Mouse (Mus musculus) intestine, embryonic 14.5 days (tissue): ENCODE data around the gene Pum1. TPM values are rescaled to one million over a fixed set of nuclear protein-coding genes. Genes with fewer than 3 reads are reported as not detected.
"Not testable (repeated sequence)": the region's sequence is repeated elsewhere in the genome, so short reads cannot be mapped to it uniquely, and the experiment has no call there.

Experiments
- ATAC-seq: fragments of 200-750 bp; cut with Nextera tagmentation; replicated peaks from 2 replicates; pipeline ENCODE4 v1.8.0; 2017; ENCODE audit warnings: low read depth, moderate number of reproducible peaks, moderate TSS enrichment, moderate library complexity; ENCODE audit not compliant: low FRiP score, low TSS enrichment
- DNase-seq: peaks from one replicate; pipeline ENCODE4 v3.0.0-alpha.2; 2018; ENCODE audit warnings: low spot score
- H3K27ac ChIP-seq: fragments of 300-500 bp; sonication (generic); 2 replicates; pipeline ENCODE4 v1.5.1; 2014; ENCODE audit warnings: low read depth, mild to moderate bottlenecking, control low read depth
- H3K27me3 ChIP-seq: fragments of 300-500 bp; sonication (generic); replicated peaks from 2 replicates; pipeline ENCODE4 v1.6.1; 2014; ENCODE audit warnings: low read length, control low read depth; ENCODE audit not compliant: control insufficient read depth, insufficient read depth
- H3K36me3 ChIP-seq: fragments of 300-500 bp; sonication (generic); 2 replicates; pipeline ENCODE4 v1.6.1; 2014; ENCODE audit warnings: low read length, control low read depth; ENCODE audit not compliant: control insufficient read depth, insufficient read depth
- H3K4me1 ChIP-seq: fragments of 300-500 bp; sonication (generic); replicated peaks from 2 replicates; pipeline ENCODE4 v1.6.1; 2014; ENCODE audit warnings: low read length, control low read depth, mixed read lengths; ENCODE audit not compliant: control insufficient read depth, insufficient read depth
- H3K4me2 ChIP-seq: fragments of 300-500 bp; sonication (generic); 2 replicates; pipeline ENCODE4 v1.6.1; 2014; ENCODE audit warnings: low read length
- H3K4me3 ChIP-seq: fragments of 300-500 bp; sonication (generic); 2 replicates; pipeline ENCODE4 v1.5.1; 2014; ENCODE audit warnings: low read depth, low read length, control low read depth, mixed read lengths
- H3K9ac ChIP-seq: fragments of 300-500 bp; sonication (generic); 2 replicates; pipeline ENCODE4 v1.6.1; 2014; ENCODE audit warnings: mild to moderate bottlenecking, low read length
- H3K9me3 ChIP-seq: fragments of 300-500 bp; sonication (generic); 2 replicates; pipeline ENCODE4 v1.6.1; 2016; ENCODE audit warnings: low read length, control low read depth; ENCODE audit not compliant: control insufficient read depth
- whole genome bisulfite sequencing: fragments of 180-500 bp; shearing (Covaris S2); extraction: QIAGEN DNeasy Blood & Tissue Kit; methylation state at CpG from one replicate; pipeline ENCODE4 v1.1.7; 2014; 5-methylcytosine and 5-hydroxymethylcytosine counted together
- polyA plus RNA-seq: library from polyadenylated mRNA; unstranded; fragments of >200 nt; fragmentation: Nextera tagmentation; extraction: Ambion mirVana; gene quantifications from 2 replicates; pipeline ENCODE4 v1.2.1, GENCODE M21; 2014

Pum1 gene
- 91.7 and 98.5 TPM in 2 replicates for polyA plus RNA-seq

- H3K9me3 ChIP-seq = no peaks in the 10 kb centered on the region
- WGBS = under 1% methylated on average over 87 of the region's 90 CpGs
- ATAC-seq (peak; percentile 94), DNase-seq (peak; percentile 92)
- no peaks in the 10 kb centered on the region for H3K36me3 ChIP-seq
- peak within 1 kb of the TSS; percentile 76 for H3K4me2 ChIP-seq
- H3K4me3 ChIP-seq = peak within 1 kb of the TSS; percentile 99
- peaks cover 23% of the 10 kb centered on the region for H3K4me1 ChIP-seq
- H3K27me3 ChIP-seq = no peaks in the 10 kb centered on the region
- peak within 1 kb of the TSS; percentile 99 for H3K9ac ChIP-seq
- H3K27ac ChIP-seq = peak within 1 kb of the TSS; percentile 97
Measured at GRCm38 (mm10) chr4:130662979-130663725, at the start of gene Pum1. TSS of gene Pum1 (plus strand) at chr4:130663321.

DNA sequence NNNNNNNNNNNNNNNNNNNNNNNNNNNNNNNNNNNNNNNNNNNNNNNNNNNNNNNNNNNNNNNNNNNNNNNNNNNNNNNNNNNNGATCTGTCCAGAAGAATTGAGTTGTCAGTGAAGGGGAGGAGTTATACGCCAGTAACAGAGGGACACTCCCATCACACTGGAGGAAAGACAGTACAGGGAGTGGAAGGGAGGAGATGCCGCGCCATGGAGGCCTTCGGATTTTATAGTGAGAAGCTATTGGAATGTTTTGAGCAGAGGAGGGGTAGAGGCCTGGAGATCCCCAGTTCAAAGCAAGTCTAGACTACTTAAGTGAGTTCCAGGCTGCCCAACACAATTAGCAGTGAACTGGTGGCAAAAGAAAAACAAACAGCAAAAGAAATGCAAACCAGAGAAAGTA, 33.7 kb upstream of the Pum1 start:
- WGBS = 1% methylated on average over 4 of the region's 4 CpGs
- peak; percentile 67 for DNase-seq
- no peaks in the 10 kb centered on the region for H3K36me3 ChIP-seq
- H3K9me3 ChIP-seq = no peaks in the 10 kb centered on the region
- H3K27me3 ChIP-seq = no peaks in the 10 kb centered on the region
- 0 out of 2 replicates have a peak overlapping the region, but pooled peaks have one; percentile 21 for H3K9ac ChIP-seq
- peak; percentile 43; the same call in 1 of the 2 replicates for ATAC-seq
- H3K4me1 ChIP-seq = no peaks in the 10 kb centered on the region
- 0 out of 2 replicates have a peak overlapping the region, but pooled peaks have one; percentile 13 for H3K4me3 ChIP-seq
- peak overlapping the region; percentile 58; the same call in 1 of the 2 replicates for H3K27ac ChIP-seq
- H3K4me2 ChIP-seq = peak overlapping the region; percentile 41

GRCm38 (mm10) chr4:130630232-130630847, 32.8 kb upstream of the Pum1 start:
- WGBS = 61% methylated on average over 3 of the region's 3 CpGs
- H3K4me3 ChIP-seq = no peak overlapping the region
- H3K36me3 ChIP-seq = no peaks in the 10 kb centered on the region
- no peaks in the 10 kb centered on the region for H3K4me1 ChIP-seq
- H3K4me2 ChIP-seq = no peak overlapping the region
- ATAC-seq (no peak), DNase-seq (no peak)
- H3K27ac ChIP-seq = no peak overlapping the region
- H3K27me3 ChIP-seq = no peaks in the 10 kb centered on the region
- H3K9ac ChIP-seq = no peak overlapping the region
- H3K9me3 ChIP-seq = no peaks in the 10 kb centered on the region

DNA sequence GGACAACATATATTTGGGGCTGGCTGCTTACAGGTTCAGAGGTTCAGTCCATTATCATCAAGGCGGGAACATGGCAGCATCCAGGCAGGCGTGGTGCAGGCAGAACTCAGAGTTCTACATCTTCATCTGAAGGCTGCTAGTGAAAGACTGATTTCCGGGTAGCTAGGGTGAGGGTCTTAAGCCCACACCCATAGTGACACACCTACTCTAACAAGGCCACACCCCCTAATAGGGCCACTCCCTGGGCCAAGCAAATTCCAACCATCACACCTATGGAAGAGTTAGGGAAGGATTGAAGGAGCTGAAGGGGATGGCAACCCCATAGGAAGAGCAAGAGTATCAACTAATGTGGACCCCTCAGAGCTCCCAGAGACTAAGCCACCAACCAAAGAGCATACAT, 28.0 kb upstream of the Pum1 start:
- H3K4me3 ChIP-seq, H3K27me3 ChIP-seq, DNase-seq, H3K4me1 ChIP-seq, H3K36me3 ChIP-seq, H3K4me2 ChIP-seq, H3K9me3 ChIP-seq, H3K9ac ChIP-seq, ATAC-seq, H3K27ac ChIP-seq: not testable (repeated sequence)
- 85% methylated on average over 3 of the region's 3 CpGs for WGBS

DNA sequence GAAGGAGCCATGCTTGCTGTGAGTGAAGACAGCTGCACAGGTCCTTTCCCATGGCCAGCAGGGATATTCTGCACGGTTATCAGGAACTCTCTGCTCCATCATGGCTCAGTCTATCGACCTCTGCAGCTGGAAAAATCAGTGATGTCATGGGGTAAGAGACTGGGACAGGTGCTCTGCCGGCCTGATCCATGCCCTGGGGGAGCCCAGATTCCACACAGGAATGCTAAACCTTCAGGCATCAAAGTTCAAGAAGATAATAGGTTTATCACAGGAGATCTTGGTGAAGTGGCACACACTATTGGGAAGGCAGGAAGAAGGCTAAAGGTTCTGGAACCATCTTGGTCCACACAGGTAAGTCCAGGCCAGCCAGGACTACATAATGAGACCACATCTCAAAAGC, 26.4 kb upstream of the Pum1 start:
- DNase-seq = no peak

GRCm38 (mm10) chr4:130637488-130638422, 25.4 kb upstream of the Pum1 start:
- peak; percentile 88 for ATAC-seq
- DNase-seq = no peak
- Histone ChIP-seq H3K9me3 (no peaks in the 10 kb centered on the region), H3K27ac (no peak overlapping the region), H3K4me3 (no peak overlapping the region), H3K9ac (no peak overlapping the region), H3K36me3 (no peaks in the 10 kb centered on the region), H3K27me3 (no peaks in the 10 kb centered on the region), H3K4me2 (no peak overlapping the region), H3K4me1 (no peaks in the 10 kb centered on the region)
- WGBS = 73% methylated on average over 8 of the region's 9 CpGs

More for the DNA sequence above, 26.4 kb upstream of the Pum1 start:
- Histone ChIP-seq H3K9me3 (no peaks in the 10 kb centered on the region), H3K27ac (no peak overlapping the region), H3K36me3 (no peaks in the 10 kb centered on the region), H3K27me3 (no peaks in the 10 kb centered on the region), H3K4me1 (no peaks in the 10 kb centered on the region), H3K4me2 (no peak overlapping the region), H3K4me3 (no peak overlapping the region), H3K9ac (no peak overlapping the region)
- no peak for ATAC-seq
- WGBS = 84% methylated on average over 3 of the region's 3 CpGs

DNA sequence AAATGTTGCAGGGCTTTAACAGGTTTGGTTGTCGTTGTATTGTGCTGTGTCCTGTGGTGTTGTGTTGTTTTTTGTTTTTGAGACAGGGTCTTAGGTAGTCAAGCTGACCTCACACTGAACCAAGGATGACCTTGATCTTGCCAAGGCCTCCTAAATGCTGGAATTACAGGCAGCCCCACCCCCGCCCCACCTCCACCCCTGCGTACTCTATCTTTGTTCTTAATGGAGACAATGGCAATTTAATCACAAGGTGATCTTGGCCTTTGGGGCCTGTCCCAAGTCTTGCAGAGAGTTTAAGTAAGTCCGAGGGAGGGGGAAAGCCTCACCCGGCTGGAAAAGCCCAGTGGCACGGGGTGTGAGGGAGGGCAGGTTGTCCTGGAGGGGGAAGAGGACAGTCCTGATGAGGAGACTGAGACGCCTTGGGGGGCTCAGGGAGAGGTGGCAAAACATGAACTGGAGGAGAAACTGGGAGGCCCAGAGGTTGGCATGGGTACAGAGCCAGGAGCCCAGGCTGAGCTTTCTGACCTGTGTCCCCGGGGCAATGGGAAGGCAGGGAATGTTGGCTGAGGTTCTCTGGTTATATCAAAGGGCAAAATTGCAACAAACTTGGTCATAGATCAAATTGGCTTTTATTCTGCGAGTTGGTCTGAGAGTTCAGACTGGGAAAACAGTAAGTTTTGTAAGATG, 22.9 kb upstream of the Pum1 start:
- Histone ChIP-seq H3K27ac (no peak overlapping the region), H3K4me2 (no peak overlapping the region), H3K9ac (no peak overlapping the region), H3K4me1 (no peaks in the 10 kb centered on the region), H3K9me3 (no peaks in the 10 kb centered on the region), H3K36me3 (no peaks in the 10 kb centered on the region), H3K27me3 (no peaks in the 10 kb centered on the region), H3K4me3 (no peak overlapping the region)
- 62% methylated on average over 9 of the region's 9 CpGs for WGBS
- DNase-seq (no peak), ATAC-seq (no peak)

DNA sequence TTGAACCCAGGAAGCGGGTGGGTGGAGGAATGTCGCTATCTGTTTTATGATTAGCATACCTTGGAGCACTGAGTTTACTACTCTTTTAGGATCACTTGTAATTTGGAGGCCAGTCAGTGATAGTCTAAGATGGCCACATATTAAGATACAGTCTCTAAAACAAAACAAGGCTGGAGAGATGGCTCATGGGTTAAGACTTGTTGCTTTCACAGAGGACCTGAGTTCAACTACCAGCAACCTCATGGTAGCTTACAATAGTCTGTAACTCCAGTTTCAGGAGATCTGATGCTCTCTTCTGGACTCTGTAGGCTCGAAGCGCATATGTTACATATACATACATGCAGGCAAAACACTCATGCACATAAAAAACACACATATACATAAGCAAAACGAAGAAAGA, 20.7 kb upstream of the Pum1 start:
- 86% methylated on average over 5 of the region's 5 CpGs for WGBS
- Histone ChIP-seq H3K4me3 (no peak overlapping the region), H3K36me3 (no peaks in the 10 kb centered on the region), H3K4me2 (no peak overlapping the region), H3K27ac (no peak overlapping the region), H3K4me1 (no peaks in the 10 kb centered on the region), H3K9me3 (no peaks in the 10 kb centered on the region), H3K27me3 (no peaks in the 10 kb centered on the region), H3K9ac (no peak overlapping the region)
- DNase-seq (no peak), ATAC-seq (no peak)
